Mouse (Mus musculus) layer of hippocampus, adult 2 months (tissue): ENCODE results near the gene Lama2. TPM values are rescaled to one million over a fixed set of nuclear protein-coding genes. Genes with fewer than 3 reads are reported as not detected.
A peak's percentile ranks its signal among the peaks of the same experiment; 100 is the strongest.

Source experiments
- DNase-seq, 2 experiments: peaks; one replicate each; pipeline ENCODE4 v3.0.0; 2022; ENCODE audit warnings: low spot score in 2 of 2
- H3K27ac ChIP-seq: fragments of 200-600 bp; 2 replicates; pipeline ENCODE4 v1.8.1; 2022
- H3K4me3 ChIP-seq: fragments of 200-600 bp; 2 replicates; pipeline ENCODE4 v1.8.1; 2022; ENCODE audit warnings: mild to moderate bottlenecking
- CTCF ChIP-seq: fragments of 200-600 bp; conservative IDR thresholded peaks from 2 replicates; pipeline ENCODE4 v1.8.1; 2022; ENCODE audit warnings: antibody characterized with exemption, mild to moderate bottlenecking, moderate library complexity
- total RNA-seq, 2 experiments: library from RNA; stranded (reverse); gene quantifications; 2 replicates each; pipeline ENCODE4 v1.2.3; 2021

The Lama2 gene
- total RNA-seq, 2 experiments from 2014 or later = 8.3 to 11.1 TPM

GRCm38 (mm10) chr10:27508847-27509459 lies 110.6 kb downstream of the Lama2 start:
- no peak for TF ChIP-seq CTCF
- DNase-seq = no peak
- Histone ChIP-seq H3K27ac (no peak overlapping the region), H3K4me3 (no peak overlapping the region)

- Histone ChIP-seq H3K4me3 (no peak overlapping the region), H3K27ac (no peak overlapping the region)
- peak in 1 of 2 experiments; percentile 29 for DNase-seq
- no peak for TF ChIP-seq CTCF
These were observed 118.7 kb downstream of the Lama2 start for GRCm38 (mm10) chr10:27500863-27501262.

- Histone ChIP-seq H3K4me3 (no peak overlapping the region), H3K27ac (peak overlapping the region; percentile 28; the same call in 1 of the 2 replicates)
- no peak for TF ChIP-seq CTCF
- DNase-seq = no peak
These were observed 131.1 kb downstream of the Lama2 start for GRCm38 (mm10) chr10:27488452-27488851.

GRCm38 (mm10) chr10:27484041-27484440 lies 135.5 kb downstream of the Lama2 start:
- no peak for TF ChIP-seq CTCF
- Histone ChIP-seq H3K4me3 (no peak overlapping the region), H3K27ac (peak overlapping the region; percentile 39; the same call in 1 of the 2 replicates)
- DNase-seq = peak; percentile 19 to 48

- TF ChIP-seq CTCF = no peak
- H3K27ac ChIP-seq = peak overlapping the region; percentile 36; the same call in 1 of the 2 replicates
- DNase-seq = no peak
- no peak overlapping the region for H3K4me3 ChIP-seq
These were observed 144.0 kb downstream of the Lama2 start for GRCm38 (mm10) chr10:27475540-27475939.

GRCm38 (mm10) chr10:27468274-27468673 lies 151.3 kb downstream of the Lama2 start:
- Histone ChIP-seq H3K27ac (peak overlapping the region; percentile 67; the same call in 1 of the 2 replicates), H3K4me3 (no peak overlapping the region)
- peak in 1 of 2 experiments; percentile 16 for DNase-seq
- no peak for TF ChIP-seq CTCF

GRCm38 (mm10) chr10:27413583-27414465 lies 205.7 kb downstream of the Lama2 start:
- no peak overlapping the region for H3K27ac ChIP-seq
- no peak overlapping the region for H3K4me3 ChIP-seq
- no peak for DNase-seq
- no peak for TF ChIP-seq CTCF

- H3K27ac ChIP-seq = no peak overlapping the region
- H3K4me3 ChIP-seq = no peak overlapping the region
- DNase-seq = no peak
- no peak for TF ChIP-seq CTCF
These were observed 228.8 kb downstream of the Lama2 start for GRCm38 (mm10) chr10:27390753-27391152.

- no peak for TF ChIP-seq CTCF
- Histone ChIP-seq H3K4me3 (no peak overlapping the region), H3K27ac (peak overlapping the region; percentile 62)
- no peak for DNase-seq
These were observed 232.0 kb downstream of the Lama2 start for GRCm38 (mm10) chr10:27387531-27387930.

- peak; percentile 51 to 77 for DNase-seq
These were observed 234.9 kb downstream of the Lama2 start for GRCm38 (mm10) chr10:27384636-27385035.

GRCm38 (mm10) chr10:27382887-27383609 lies 236.5 kb downstream of the Lama2 start:
- TF ChIP-seq CTCF = no peak
- Histone ChIP-seq H3K27ac (0 out of 2 replicates have a peak overlapping the region, but pooled peaks have one; percentile 7), H3K4me3 (no peak overlapping the region)
- DNase-seq = no peak

More at GRCm38 (mm10) chr10:27384636-27385035, 234.9 kb downstream of the Lama2 start:
- peak overlapping the region; percentile 68 for H3K27ac ChIP-seq
- no peak for TF ChIP-seq CTCF
- no peak overlapping the region for H3K4me3 ChIP-seq

- Histone ChIP-seq H3K27ac (no peak overlapping the region), H3K4me3 (no peak overlapping the region)
- no peak for TF ChIP-seq CTCF
- no peak for DNase-seq
These were observed 241.3 kb downstream of the Lama2 start for GRCm38 (mm10) chr10:27378286-27378685.

- H3K4me3 ChIP-seq = no peak overlapping the region
- no peak for DNase-seq
- H3K27ac ChIP-seq = no peak overlapping the region
- TF ChIP-seq CTCF = no peak
These were observed 275.3 kb downstream of the Lama2 start for GRCm38 (mm10) chr10:27344278-27344677.
